Mouse (Mus musculus) bone marrow, adult 2 months (tissue): ENCODE measurements around the gene C530008M17Rik.

ENCODE experiments used
- CTCF ChIP-seq: fragments of 200-500 bp; IDR thresholded peaks from 2 replicates; pipeline ENCODE4 v1.5.1; 2011; ENCODE audit warnings: low read length, control low read depth; ENCODE audit not compliant: control insufficient read depth, insufficient read depth
- POLR2A ChIP-seq: fragments of 200-500 bp; IDR thresholded peaks from 2 replicates; pipeline ENCODE4 v1.6.1; 2011; ENCODE audit warnings: low read depth, mild to moderate bottlenecking, control low read depth, low read length, borderline replicate concordance; ENCODE audit not compliant: control insufficient read depth

DNA sequence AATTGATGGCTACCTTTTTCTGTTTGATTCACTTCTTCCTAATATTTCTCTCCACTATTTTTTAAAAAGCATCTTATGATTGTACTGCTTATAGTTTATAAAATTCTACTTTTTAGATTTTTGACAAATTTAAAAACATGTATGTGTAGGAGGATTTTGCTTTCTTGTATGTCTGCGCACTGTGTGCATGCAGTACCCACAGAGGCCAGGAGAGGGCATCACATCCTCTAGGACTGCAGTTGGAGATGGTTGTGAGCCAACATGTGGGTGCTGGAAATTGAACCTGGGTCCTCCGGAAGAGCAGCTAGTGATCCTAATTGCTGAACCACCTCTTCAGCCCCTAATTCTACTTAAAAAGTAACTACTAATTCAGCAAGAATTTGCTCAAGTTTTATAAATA, 68.6 kb downstream of the C530008M17Rik start:
- TF ChIP-seq CTCF = peak; percentile 29; the same call in 1 of the 2 replicates
- TF ChIP-seq POLR2A = no peak
